ENCODE assay signal across 14 mouse cellular contexts in genomic region chr2:79235767-79236487, GRCm38 (mm10).
"Had no signal": no experiment of that assay in that cellular context is flagged by ENCODE, and none has a peak within 500 bp of the region (broad histone marks: within the 10 kb centered on the region; RNA-seq: fewer than 3 reads in every experiment).

No protein-coding gene starts in this region.

- H3K36me3 ChIP-seq: kidney, embryonic 15.5 days; limb, embryonic 10.5 days; neural tube, embryonic 15.5 days had no signal

- DNase-seq: kidney, adult 2 months; kidney, postnatal 14 days; lung, embryonic 14.5 days; lung, postnatal 10 days; lung, postnatal 4 days; midbrain, embryonic 14.5 days; right cerebral cortex, adult 18-20 months; thymus, adult 18-20 months had no signal

- ATAC-seq: intestine, embryonic 16.5 days had no signal

- H3K4me3 ChIP-seq: kidney, embryonic 15.5 days; limb, embryonic 10.5 days; megakaryocyte, embryonic 14.5 days; myocyte; neural tube, embryonic 15.5 days had no signal

- H3K27ac ChIP-seq: kidney, embryonic 15.5 days; limb, embryonic 10.5 days; neural tube, embryonic 15.5 days had no signal

- H3K9me3 ChIP-seq: kidney, embryonic 15.5 days; limb, embryonic 10.5 days; megakaryocyte, embryonic 14.5 days; neural tube, embryonic 15.5 days had no signal

- H3K4me2 ChIP-seq: kidney, embryonic 15.5 days; lung, embryonic 14.5 days; neural tube, embryonic 15.5 days had no signal

- H3K4me1 ChIP-seq: kidney, embryonic 15.5 days; limb, embryonic 10.5 days; megakaryocyte, embryonic 14.5 days; neural tube, embryonic 15.5 days had no signal

- H3K27me3 ChIP-seq: kidney, embryonic 15.5 days; megakaryocyte, embryonic 14.5 days; neural tube, embryonic 15.5 days had no signal

- H3K9ac ChIP-seq: kidney, embryonic 15.5 days; lung, embryonic 14.5 days; neural tube, embryonic 15.5 days had no signal
